Mouse (Mus musculus) liver, embryonic 14 days (tissue): ENCODE results near the gene Park7. TPM values are rescaled to one million over a fixed set of nuclear protein-coding genes. Genes with fewer than 3 reads are reported as not detected.

Source experiments
- polyA plus RNA-seq: library from polyadenylated mRNA; depleted of rRNA; stranded (reverse); fragments of >200 nt; gene quantifications from 2 replicates; pipeline ENCODE4 v1.2.3, GENCODE M21; 2012; rRNA removed

Gene Park7
- 195 TPM in 2 replicates for polyA plus RNA-seq

GRCm38 (mm10) chr4:150914290-150914733 is at the start of gene Park7, which contains the start of gene Tnfrsf9:
Gene Park7 (minus strand): TSS chr4:150914437.
Gene Tnfrsf9 (plus strand): TSS chr4:150914562.

GRCm38 (mm10) chr4:150853680-150854461 is 60.4 kb downstream of the Park7 start, which contains the start of gene Errfi1:
Gene Errfi1 (plus strand): TSS chr4:150853919.

Other genes starting within 250 kb of the Park7 start
- gene Errfi1, start 60.5 kb downstream of the Park7 start, polyA plus RNA-seq, result 11.8 and 13.9 TPM in 2 replicates
- 0.09 TPM in 2 replicates for gene Tnfrsf9, start 125 bp upstream of the Park7 start, polyA plus RNA-seq
- gene Uts2, start 82.7 kb upstream of the Park7 start, polyA plus RNA-seq, result not detected in 2 replicates
- gene Per3, start 130.2 kb upstream of the Park7 start, polyA plus RNA-seq, result 1.8 and 2.5 TPM in 2 replicates
- gene Vamp3, start 143.5 kb upstream of the Park7 start, polyA plus RNA-seq, result 25.3 and 28.4 TPM in 2 replicates
- not detected in 2 replicates for gene Gm13090, start 175.1 kb upstream of the Park7 start, polyA plus RNA-seq